Mouse (Mus musculus) right cerebral cortex, postnatal 10 days (tissue): ENCODE measurements at regions not wholly inside any gene's neighbourhood (a gene's known extent, or its start where the extent isn't known, plus 50 kb on each side); places are given as distances from the start of the nearest gene placed in this dataset.
"Not testable (repeated sequence)": the region's sequence is repeated elsewhere in the genome, so short reads cannot be mapped to it uniquely, and the experiment has no call there.

Experiments
- DNase-seq, 2 experiments: peaks; one replicate each; pipeline ENCODE4 v3.0.0; 2021; ENCODE audit warnings: low spot score in 2 of 2

DNA sequence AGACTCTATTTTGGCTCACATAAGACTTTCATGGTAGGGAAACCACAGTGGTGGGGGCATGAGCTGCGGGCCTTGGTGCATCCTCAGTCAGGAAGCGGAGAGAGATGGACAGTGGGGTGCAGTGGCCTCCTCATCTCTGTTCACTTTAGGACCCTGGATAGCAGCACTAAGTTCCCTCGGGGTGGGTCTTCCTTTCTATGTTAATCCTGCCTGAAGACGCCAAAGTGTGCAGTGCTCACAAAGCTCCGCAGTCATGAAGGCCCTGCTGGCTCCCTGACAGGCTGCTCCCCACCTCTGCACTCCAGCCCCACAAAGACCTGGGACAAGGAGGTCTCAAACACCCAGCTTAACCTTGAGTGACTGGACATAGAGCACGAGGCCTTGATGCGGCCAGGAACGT lies 56.8 kb downstream of the Sox1 start:
- DNase-seq = no peak

GRCm38 (mm10) chr8:12455376-12455775 lies 60.3 kb downstream of the Sox1 start:
- DNase-seq = not testable (repeated sequence)

DNA sequence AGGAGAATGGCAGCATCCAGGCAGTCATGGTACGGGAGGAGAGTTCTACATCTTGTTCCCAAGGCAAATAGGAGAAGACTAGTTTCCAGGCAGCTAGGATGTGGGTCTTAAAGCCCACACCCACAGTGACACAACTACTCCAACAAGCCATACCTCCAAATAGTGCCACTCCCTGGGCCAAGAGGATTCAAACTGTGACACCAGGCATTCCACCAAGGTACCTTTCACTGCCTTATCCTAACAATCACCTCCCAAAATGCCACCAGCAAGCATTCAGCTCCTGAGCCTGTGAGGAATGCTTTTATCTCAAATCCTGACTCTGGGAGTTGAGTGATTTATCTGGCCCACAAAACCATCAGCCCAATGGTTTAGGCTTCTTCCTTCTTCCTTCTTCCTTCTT lies 61.2 kb downstream of the Sox1 start:
- no peak for DNase-seq

DNA sequence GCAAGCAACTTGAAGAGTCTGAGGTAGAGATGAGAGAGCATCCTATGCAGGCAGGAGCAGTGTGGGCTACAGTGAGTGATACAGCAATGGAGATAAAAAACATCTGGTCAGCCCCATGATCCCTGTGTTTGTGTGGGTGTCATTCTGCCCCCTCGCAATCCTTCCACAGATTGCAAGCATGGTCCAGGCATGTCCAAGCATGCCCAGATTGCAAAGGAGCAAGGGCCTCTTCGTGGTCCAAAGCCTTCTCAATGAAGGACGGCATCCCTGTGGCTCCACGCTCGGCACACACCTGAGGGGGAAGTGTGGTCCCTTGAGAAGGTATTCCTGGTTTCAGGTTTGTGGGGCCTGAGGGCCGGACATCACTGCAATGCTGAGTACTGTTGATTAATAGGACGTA lies 61.9 kb downstream of the Sox1 start:
- DNase-seq = no peak

- no peak for DNase-seq
Measured at GRCm38 (mm10) chr8:12466845-12467244, 71.8 kb downstream of the Sox1 start.

GRCm38 (mm10) chr8:12467386-12468326 lies 72.6 kb downstream of the Sox1 start:
- DNase-seq = no peak

DNA sequence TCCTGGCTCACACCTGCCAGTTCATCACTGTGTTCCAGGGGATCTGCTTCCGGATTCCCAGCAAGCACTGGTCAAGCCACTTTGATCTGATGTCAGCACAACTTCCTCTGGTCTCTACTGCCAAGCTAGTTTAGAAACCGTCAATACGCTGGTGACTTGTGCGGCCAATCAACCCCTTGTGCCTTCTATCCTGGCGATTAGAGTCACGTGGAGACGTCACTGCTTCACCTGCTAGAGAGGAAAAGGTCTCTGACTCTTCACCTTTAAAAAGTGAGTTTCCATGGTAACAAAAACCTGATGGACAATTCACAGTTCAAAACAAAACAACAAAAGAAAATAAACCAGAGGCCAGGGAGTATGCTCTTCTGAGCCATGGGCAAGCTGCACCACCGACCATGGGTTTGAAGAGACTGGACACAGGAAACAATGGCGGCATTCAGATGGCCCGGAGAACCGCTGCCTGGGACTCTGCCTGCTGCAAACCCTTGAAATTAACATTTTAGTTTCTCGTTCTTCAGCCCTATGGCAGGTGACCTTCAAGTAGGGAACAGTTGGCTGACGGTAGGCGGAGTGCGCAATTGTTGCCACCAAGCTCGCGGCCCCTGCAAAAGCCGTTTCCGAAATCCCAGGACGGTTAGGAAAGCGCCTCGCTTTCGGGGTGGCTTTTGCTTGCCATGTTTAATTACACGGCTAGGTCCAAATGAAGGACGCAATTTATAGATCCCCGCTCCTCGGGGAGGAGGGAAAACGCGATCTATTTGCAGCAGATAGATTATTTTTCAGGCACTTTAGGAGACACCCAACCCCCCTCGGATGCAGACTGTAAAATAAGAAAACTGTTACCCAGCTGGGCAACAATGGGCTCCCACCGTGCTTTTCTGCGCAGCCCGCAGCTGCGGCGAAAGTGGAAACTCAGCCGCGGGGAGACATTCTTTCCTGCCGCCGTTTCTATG lies 82.6 kb downstream of the Sox1 start:
- no peak for DNase-seq

GRCm38 (mm10) chr8:12481918-12482317 lies 86.8 kb downstream of the Sox1 start:
- DNase-seq = no peak

- DNase-seq = no peak
Measured at GRCm38 (mm10) chr8:12483551-12483950, 88.5 kb downstream of the Sox1 start.

- no peak for DNase-seq
Measured at GRCm38 (mm10) chr8:12485326-12485725, 87.5 kb upstream of the Spaca7 start.

- DNase-seq = peak; percentile 83 to 88
Measured at GRCm38 (mm10) chr8:12486331-12487061, 86.3 kb upstream of the Spaca7 start.

DNA sequence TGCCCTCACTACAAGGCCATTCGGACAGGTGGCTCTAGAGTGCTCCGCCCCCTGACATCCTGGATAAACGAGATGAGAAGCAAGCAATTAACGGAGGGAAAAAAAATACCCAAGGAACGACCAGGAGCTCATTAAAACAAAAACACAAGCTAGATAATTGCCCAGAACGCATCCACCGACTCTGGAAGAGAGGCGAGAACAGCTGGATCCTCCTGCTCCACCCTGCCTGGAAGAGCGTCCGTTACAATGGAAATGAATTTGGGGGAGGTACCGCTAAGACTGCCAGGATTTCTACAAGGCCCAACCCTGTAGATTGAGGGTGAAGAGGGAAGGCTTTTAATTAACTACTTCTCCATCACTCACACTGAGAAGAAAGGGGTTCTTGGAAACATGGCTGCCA lies 85.6 kb upstream of the Spaca7 start:
- DNase-seq = no peak

DNA sequence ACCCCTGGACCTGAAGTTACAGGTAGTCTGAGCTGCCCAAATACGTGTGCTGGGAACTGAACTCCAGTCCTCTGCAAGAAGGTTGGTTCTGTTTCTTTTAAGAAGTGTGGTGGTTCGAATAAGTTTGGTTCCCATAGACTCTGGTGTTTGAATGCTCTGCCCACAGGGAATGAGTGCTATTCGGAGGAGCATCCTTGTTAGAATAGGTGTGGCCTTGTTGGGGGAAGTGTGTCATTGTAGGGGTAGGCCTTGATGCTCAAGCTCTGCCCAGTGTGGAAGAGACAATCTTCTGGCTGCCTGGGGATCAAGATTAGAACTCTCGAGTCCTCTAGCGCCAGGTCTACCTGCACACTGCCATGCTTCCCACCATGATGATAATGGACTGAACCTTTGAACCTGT lies 83.6 kb upstream of the Spaca7 start:
- DNase-seq = no peak

DNA sequence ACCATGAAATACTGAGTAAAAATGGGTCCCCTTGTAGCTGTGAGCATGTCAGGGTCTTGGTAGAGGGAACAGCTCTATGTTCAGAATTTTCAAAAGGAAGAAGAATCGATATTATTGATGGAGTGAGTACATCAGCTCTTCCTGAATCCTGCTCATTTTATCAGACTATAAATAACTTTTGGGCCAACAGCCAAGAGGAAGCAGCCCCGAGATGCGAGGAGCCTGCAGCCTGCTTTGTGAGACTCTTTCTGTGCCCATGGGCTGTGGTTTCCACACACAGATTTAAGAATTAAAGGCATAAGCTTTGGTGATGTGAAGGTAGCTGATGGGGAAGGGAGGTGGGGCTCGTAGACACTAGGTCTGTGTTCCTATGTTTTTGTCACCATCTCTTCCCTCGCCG lies 81.4 kb upstream of the Spaca7 start:
- no peak for DNase-seq

- no peak for DNase-seq
Measured at GRCm38 (mm10) chr8:12492461-12492860, 80.4 kb upstream of the Spaca7 start.

DNA sequence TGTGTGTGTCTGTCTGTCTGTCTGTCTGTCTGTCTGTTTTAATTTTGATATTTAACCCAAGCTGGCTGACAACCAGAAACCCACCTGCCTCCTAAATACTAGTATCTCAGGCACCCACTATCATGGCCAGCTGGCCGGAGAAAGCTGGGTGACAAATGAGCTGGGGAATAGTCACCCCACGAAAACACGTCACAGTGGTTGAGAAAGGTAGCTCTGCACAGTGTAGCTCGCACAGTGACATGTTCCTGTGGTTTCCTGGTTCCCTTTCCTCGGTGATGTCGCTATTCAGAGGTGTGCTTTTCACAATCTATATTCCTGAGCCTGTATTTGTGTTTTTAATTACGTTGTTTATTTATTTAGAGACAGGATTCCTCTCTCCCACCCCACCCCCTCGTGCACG lies 78.3 kb upstream of the Spaca7 start:
- DNase-seq = no peak

GRCm38 (mm10) chr8:12497420-12497819 lies 75.4 kb upstream of the Spaca7 start:
- DNase-seq = no peak

DNA sequence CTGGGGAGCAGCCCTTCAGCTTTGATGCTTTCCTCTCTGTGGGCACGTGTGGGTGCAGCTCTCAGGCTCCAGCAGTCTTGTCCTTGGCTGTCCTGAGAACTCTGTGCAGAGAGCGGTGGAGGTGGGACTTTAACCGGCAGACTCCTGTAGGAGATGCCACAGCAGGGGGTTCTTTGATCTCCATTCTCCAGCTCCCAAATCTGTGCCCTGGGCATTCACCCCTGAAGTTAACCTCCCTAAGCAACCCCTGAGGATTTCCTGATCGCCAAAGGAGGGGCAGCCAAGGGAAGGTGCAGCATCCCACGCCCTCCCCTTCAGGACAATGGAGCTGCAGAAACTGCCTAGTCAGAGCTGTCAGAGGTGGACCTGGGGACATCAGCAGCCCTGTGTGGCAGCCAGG lies 73.2 kb upstream of the Spaca7 start:
- DNase-seq = no peak

DNA sequence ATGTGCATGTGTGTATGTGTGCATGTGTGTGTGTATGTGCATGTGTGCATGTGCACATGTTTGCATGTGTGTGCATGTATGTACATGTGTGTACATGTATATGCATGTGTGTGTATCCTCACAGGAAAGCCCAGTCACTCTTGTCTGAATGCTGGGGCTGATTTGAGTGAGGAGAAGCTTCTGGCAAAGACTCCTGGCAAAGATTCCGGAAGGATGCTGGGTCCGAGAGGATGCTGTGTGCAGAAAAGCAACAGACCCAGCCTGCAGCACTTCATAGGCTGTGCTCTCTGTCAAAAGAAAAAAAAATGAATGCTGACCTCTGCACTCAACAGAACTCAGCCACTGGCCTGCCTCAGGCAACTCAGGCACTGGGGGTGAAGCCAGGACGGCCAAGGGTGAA lies 72.5 kb upstream of the Spaca7 start:
- DNase-seq = no peak

DNA sequence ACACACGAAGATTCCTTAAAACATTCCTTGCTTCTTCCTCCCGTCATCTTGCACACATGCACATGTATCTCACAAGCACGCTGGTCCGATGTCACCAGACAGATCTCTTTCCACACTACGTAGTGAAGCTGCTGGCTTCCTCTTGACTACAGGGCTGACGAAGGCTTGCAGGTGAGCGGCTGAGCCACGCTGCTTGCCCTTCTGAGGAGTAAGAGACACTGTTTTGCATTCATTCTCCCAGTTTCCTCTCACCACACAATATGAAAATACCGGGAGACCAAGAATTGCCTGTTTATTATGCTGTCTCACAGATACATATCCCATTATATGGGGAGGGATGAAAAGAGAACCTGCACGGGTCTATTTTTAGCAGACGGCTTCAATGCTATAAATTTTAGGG lies 71.0 kb upstream of the Spaca7 start:
- no peak for DNase-seq

GRCm38 (mm10) chr8:12502321-12502775 lies 70.5 kb upstream of the Spaca7 start:
- peak in 1 of 2 experiments; percentile 44 for DNase-seq

DNA sequence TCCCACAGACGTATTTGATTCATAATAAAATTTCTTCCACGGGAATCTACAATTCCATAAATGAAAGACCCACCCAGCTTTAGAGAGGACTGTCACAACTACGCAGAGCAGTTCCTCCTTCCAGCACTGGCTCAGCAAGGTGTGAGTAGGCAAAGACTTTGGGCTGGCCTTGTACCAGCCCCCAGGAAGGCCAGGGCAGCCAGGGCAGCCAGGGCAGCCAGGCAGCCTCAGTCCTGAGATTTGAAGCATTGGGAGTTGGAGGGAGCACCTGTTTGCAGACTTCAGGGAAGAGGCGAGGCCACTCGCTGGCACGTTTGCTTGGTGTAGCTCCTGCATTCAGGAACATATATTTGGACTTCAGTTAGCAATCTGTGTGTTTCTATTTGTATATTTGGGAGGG lies 70.0 kb upstream of the Spaca7 start:
- DNase-seq = no peak
